Mouse (Mus musculus) splenic B cell, adult 2 months (primary cell): ENCODE results near the gene Sv2a.
"Not testable (repeated sequence)": the region's sequence is repeated elsewhere in the genome, so short reads cannot be mapped to it uniquely, and the experiment has no call there.

Experiments
- DNase-seq: peaks from one replicate; pipeline ENCODE4 v3.0.0-alpha.2; 2011; ENCODE audit warnings: low read depth, low spot score
- H3K27me3 ChIP-seq: 2 replicates; pipeline ENCODE4 v1.6.1; 2012; ENCODE audit warnings: mild to moderate bottlenecking, low read length, moderate library complexity, mixed read lengths; ENCODE audit not compliant: control insufficient read depth, poor library complexity, insufficient read depth, severe bottlenecking
- H3K36me3 ChIP-seq: 2 replicates; pipeline ENCODE4 v1.6.1; 2012; ENCODE audit warnings: mild to moderate bottlenecking, low read length, moderate library complexity, mixed read lengths; ENCODE audit not compliant: control insufficient read depth, poor library complexity, insufficient read depth, severe bottlenecking

Sv2a gene

GRCm38 (mm10) chr3:96168466-96169158 is 12.3 kb upstream of the Sv2a start:
- Histone ChIP-seq H3K36me3 (no peaks in the 10 kb centered on the region), H3K27me3 (no peaks in the 10 kb centered on the region)
- no peak for DNase-seq

DNA sequence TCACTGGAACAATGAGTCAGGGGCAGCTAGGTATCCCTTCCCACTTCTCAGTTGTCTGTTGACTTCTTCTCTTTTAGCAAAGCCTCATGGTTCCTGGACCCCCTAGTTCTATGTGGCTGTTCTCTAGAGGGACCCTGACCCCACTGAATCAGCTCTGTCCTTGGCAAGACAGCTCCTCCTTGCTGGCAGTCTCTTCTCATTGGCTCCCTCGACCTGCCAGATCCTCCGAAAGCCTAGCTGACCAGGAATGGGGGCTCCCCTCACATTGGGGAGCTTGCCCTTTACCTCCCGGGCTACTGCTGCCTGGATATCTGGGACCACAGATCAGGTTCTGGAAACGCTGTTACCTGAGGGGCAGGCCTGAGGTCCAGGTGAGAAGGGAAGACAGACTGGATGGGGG is 10.7 kb upstream of the Sv2a start:
- Histone ChIP-seq H3K27me3 (no peaks in the 10 kb centered on the region), H3K36me3 (0 out of 2 replicates have a peak, but pooled peaks cover 2% of the 10 kb centered on the region)
- DNase-seq: no peak

- H3K36me3 ChIP-seq: peaks cover 6% of the 10 kb centered on the region; the same call in 1 of the 2 replicates
- no peak for DNase-seq
- no peaks in the 10 kb centered on the region for H3K27me3 ChIP-seq
Measured at GRCm38 (mm10) chr3:96170976-96171545, 9.9 kb upstream of the Sv2a start.

DNA sequence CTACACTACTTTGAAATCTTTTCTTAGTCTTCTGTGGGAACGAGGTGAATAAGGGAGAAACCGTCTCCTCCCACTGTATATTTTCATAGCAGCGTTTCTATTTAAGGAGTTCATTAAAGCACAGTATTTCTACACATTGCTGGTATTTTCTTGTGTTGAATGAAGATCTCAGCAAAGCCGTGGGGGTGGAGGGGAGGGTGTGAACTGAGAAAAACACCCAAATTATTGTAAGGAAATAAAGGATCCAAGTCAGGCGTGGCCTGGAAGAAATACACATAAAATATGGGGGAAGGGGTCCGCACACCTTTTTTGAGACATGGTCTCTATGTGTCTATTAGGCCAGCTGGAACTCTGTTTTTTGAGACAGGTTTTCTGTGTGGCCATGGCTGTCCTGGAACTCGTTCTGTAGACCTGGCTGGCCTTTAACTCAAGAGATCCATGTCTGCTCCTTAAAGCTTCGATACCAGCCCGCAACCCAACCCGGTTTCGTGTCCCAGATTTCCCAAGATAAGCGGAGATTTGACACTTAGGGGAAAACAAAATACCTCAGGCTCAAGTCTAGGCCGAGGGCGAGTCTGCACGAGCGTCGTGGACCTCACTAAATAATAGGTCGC is 9.3 kb upstream of the Sv2a start:
- Histone ChIP-seq H3K36me3 (peaks cover 6% of the 10 kb centered on the region; the same call in 1 of the 2 replicates), H3K27me3 (no peaks in the 10 kb centered on the region)
- DNase-seq: no peak

DNA sequence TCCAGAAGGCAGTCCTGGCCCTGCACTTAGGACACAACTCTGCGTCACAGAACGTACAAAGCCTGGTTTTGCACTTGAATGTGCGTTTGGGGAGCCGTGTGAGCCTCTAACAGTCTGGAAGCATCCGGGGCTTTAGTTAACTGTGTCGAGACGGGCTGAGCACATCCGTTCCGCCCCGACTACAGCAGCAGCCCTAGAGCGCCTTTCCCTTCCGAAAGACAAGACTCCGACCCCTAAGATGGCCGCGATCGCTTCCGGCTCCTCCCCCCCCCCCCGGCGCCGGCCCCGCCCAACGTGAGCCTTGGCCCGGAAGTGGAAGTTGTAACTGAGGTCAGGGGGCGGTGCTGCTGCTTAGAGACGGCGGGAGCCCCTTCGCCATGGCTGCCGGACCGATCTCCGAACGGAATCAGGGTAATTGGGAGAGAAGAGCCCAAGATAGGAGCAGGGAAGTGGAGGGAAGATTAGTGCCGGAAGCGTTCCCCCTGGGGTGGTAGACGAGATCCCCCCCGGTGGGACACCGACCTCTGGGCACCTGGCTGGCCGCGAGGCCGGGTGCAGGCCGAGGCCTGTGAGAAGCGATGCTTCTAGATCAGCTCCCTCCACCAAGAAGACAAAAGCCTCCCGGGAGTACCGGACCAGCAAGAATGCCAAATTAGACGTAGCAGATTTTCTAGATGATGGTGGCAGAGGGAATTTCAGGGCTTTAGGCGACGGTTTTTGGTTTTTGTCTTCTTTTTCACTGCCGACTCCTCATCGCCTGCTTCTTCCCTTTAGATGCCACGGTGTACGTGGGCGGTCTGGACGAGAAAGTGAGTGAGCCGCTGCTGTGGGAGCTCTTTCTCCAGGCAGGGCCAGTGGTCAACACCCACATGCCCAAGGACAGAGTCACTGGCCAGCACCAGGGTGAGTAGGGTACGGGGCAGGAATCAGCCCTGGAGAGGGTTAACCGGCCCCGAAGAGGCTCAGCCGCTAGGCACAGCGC is 8.5 kb upstream of the Sv2a start, which contains the start of gene Sf3b4:
Gene Sf3b4, plus strand, starts transcription at position 136 of the 982 bp plus-strand sequence.
- Histone ChIP-seq H3K27me3 (no peaks in the 10 kb centered on the region), H3K36me3 (peaks cover 7% of the 10 kb centered on the region; the same call in 1 of the 2 replicates)
- DNase-seq: peak; percentile 94

GRCm38 (mm10) chr3:96173185-96173584 is 7.8 kb upstream of the Sv2a start:
- Histone ChIP-seq H3K36me3 (peaks cover 10% of the 10 kb centered on the region; the same call in 1 of the 2 replicates), H3K27me3 (no peaks in the 10 kb centered on the region)
- no peak for DNase-seq

- not testable (repeated sequence) for H3K27me3 ChIP-seq, H3K36me3 ChIP-seq, DNase-seq
Measured at GRCm38 (mm10) chr3:96174042-96174441, 6.9 kb upstream of the Sv2a start.

- H3K27me3 ChIP-seq: no peaks in the 10 kb centered on the region
- DNase-seq: no peak
- H3K36me3 ChIP-seq: peaks cover 10% of the 10 kb centered on the region; the same call in 1 of the 2 replicates
Measured at GRCm38 (mm10) chr3:96175251-96175650, 5.7 kb upstream of the Sv2a start.

- no peak for DNase-seq
- H3K36me3 ChIP-seq: peaks cover 10% of the 10 kb centered on the region; the same call in 1 of the 2 replicates
- no peaks in the 10 kb centered on the region for H3K27me3 ChIP-seq
Measured at GRCm38 (mm10) chr3:96178427-96178826, 2.5 kb upstream of the Sv2a start.

- DNase-seq: no peak
- H3K36me3 ChIP-seq: peaks cover 10% of the 10 kb centered on the region; the same call in 1 of the 2 replicates
- no peaks in the 10 kb centered on the region for H3K27me3 ChIP-seq
Measured at GRCm38 (mm10) chr3:96178902-96179301, 2.0 kb upstream of the Sv2a start.

- 0 out of 2 replicates have a peak, but pooled peaks cover under 1% of the 10 kb centered on the region for H3K27me3 ChIP-seq
- peaks cover 9% of the 10 kb centered on the region; the same call in 1 of the 2 replicates for H3K36me3 ChIP-seq
- DNase-seq: no peak
Measured at GRCm38 (mm10) chr3:96179531-96179930, 1.4 kb upstream of the Sv2a start.

GRCm38 (mm10) chr3:96181510-96182381 is 795 bp downstream of the Sv2a start:
- peaks cover 4% of the 10 kb centered on the region; the same call in 1 of the 2 replicates for H3K36me3 ChIP-seq
- DNase-seq: no peak
- H3K27me3 ChIP-seq: 0 out of 2 replicates have a peak, but pooled peaks cover 2% of the 10 kb centered on the region

- no peak for DNase-seq
- H3K36me3 ChIP-seq: peaks cover 4% of the 10 kb centered on the region; the same call in 1 of the 2 replicates
- 0 out of 2 replicates have a peak, but pooled peaks cover 2% of the 10 kb centered on the region for H3K27me3 ChIP-seq
Measured at GRCm38 (mm10) chr3:96182382-96182776, 1.4 kb downstream of the Sv2a start.
